Mouse (Mus musculus) forelimb bud, embryonic 11.5 days (tissue): ENCODE data around the gene Apol8.
"Not testable (repeated sequence)": the region's sequence is repeated elsewhere in the genome, so short reads cannot be mapped to it uniquely, and the experiment has no call there.

Experiments
- DNase-seq: peaks from one replicate; pipeline ENCODE4 v3.0.0-alpha.2; 2012; ENCODE audit warnings: low read depth, low spot score

The Apol8 gene

GRCm38 (mm10) chr15:77750461-77750860 lies 6.3 kb downstream of the Apol8 start:
- DNase-seq: no peak

- DNase-seq: no peak
Measured at GRCm38 (mm10) chr15:77749717-77750116, 7.1 kb downstream of the Apol8 start.

GRCm38 (mm10) chr15:77748414-77748813 lies 8.4 kb downstream of the Apol8 start:
- DNase-seq: no peak

GRCm38 (mm10) chr15:77746326-77746725 lies 10.5 kb downstream of the Apol8 start:
- DNase-seq: no peak

GRCm38 (mm10) chr15:77745081-77745480 lies 11.7 kb downstream of the Apol8 start:
- no peak for DNase-seq

- no peak for DNase-seq
Measured at GRCm38 (mm10) chr15:77744632-77745031, 12.2 kb downstream of the Apol8 start.

- not testable (repeated sequence) for DNase-seq
Measured at GRCm38 (mm10) chr15:77741556-77741955, 15.2 kb downstream of the Apol8 start.

- DNase-seq: no peak
Measured at GRCm38 (mm10) chr15:77740511-77741297, 16.1 kb downstream of the Apol8 start.

- DNase-seq: not testable (repeated sequence)
Measured at GRCm38 (mm10) chr15:77733903-77734302, 22.9 kb downstream of the Apol8 start.

GRCm38 (mm10) chr15:77733380-77733779 lies 23.4 kb downstream of the Apol8 start:
- DNase-seq: not testable (repeated sequence)

GRCm38 (mm10) chr15:77732851-77733250 lies 24.0 kb downstream of the Apol8 start:
- DNase-seq: not testable (repeated sequence)

GRCm38 (mm10) chr15:77731605-77732004 lies 25.2 kb downstream of the Apol8 start:
- no peak for DNase-seq

GRCm38 (mm10) chr15:77728739-77729138 lies 28.1 kb downstream of the Apol8 start, which contains the start of gene Apol9b:
Gene Apol9b (plus strand): TSS chr15:77729039.
- not testable (repeated sequence) for DNase-seq

GRCm38 (mm10) chr15:77727745-77728144 lies 29.1 kb downstream of the Apol8 start:
- DNase-seq: not testable (repeated sequence)

- DNase-seq: not testable (repeated sequence)
Measured at GRCm38 (mm10) chr15:77727139-77727538, 29.7 kb downstream of the Apol8 start.

- DNase-seq: not testable (repeated sequence)
Measured at GRCm38 (mm10) chr15:77725393-77726020, 31.3 kb downstream of the Apol8 start.

GRCm38 (mm10) chr15:77724208-77724911 lies 32.4 kb downstream of the Apol8 start:
- not testable (repeated sequence) for DNase-seq

- not testable (repeated sequence) for DNase-seq
Measured at GRCm38 (mm10) chr15:77721509-77721908, 35.3 kb downstream of the Apol8 start.

GRCm38 (mm10) chr15:77718240-77718639 lies 38.6 kb downstream of the Apol8 start:
- DNase-seq: not testable (repeated sequence)

GRCm38 (mm10) chr15:77708936-77709335 lies 47.9 kb downstream of the Apol8 start:
- not testable (repeated sequence) for DNase-seq

GRCm38 (mm10) chr15:77705306-77705705 lies 51.5 kb downstream of the Apol8 start:
- not testable (repeated sequence) for DNase-seq

GRCm38 (mm10) chr15:77698656-77699055 lies 58.1 kb downstream of the Apol8 start, which contains the start of gene Apol7e:
Gene Apol7e (plus strand): TSS chr15:77698857.
- DNase-seq: not testable (repeated sequence)
